Mouse (Mus musculus) stomach, postnatal 0 days (tissue): Measurements from ENCODE around the gene Naa50. TPM values are rescaled to one million over a fixed set of nuclear protein-coding genes. Genes with fewer than 3 reads are reported as not detected.

ENCODE experiments used
- ATAC-seq: fragments of 200-750 bp; cut with Nextera tagmentation; 2 replicates; pipeline ENCODE4 v1.8.0; 2017; ENCODE audit not compliant: low FRiP score, low TSS enrichment
- DNase-seq: peaks from one replicate; pipeline ENCODE4 v3.0.0-alpha.2; 2016; ENCODE audit warnings: low spot score
- H3K27ac ChIP-seq: fragments of 300-500 bp; sonication (generic); replicated peaks from 2 replicates; pipeline ENCODE4 v1.5.1; 2014; ENCODE audit warnings: mild to moderate bottlenecking, control low read depth
- H3K27me3 ChIP-seq: fragments of 300-500 bp; sonication (generic); 2 replicates; pipeline ENCODE4 v1.6.1; 2014; ENCODE audit warnings: low read length; ENCODE audit not compliant: control insufficient read depth, insufficient read depth
- H3K36me3 ChIP-seq: fragments of 300-500 bp; sonication (generic); 2 replicates; pipeline ENCODE4 v1.6.1; 2014; ENCODE audit warnings: low read length, mixed read lengths; ENCODE audit not compliant: control insufficient read depth, insufficient read depth
- H3K4me1 ChIP-seq: fragments of 300-500 bp; sonication (generic); replicated peaks from 2 replicates; pipeline ENCODE4 v1.6.1; 2014; ENCODE audit warnings: antibody characterized with exemption; ENCODE audit not compliant: control insufficient read depth, insufficient read depth
- H3K4me2 ChIP-seq: fragments of 300-500 bp; sonication (generic); replicated peaks from 2 replicates; pipeline ENCODE4 v1.6.1; 2014; ENCODE audit warnings: low read depth, mild to moderate bottlenecking, control low read depth, moderate library complexity
- H3K4me3 ChIP-seq: fragments of 300-500 bp; sonication (generic); 2 replicates; pipeline ENCODE4 v1.5.1; 2014; ENCODE audit warnings: low read depth, low read length, control low read depth
- H3K9ac ChIP-seq: fragments of 300-500 bp; sonication (generic); 2 replicates; pipeline ENCODE4 v1.6.1; 2014; ENCODE audit warnings: mild to moderate bottlenecking, low read length, control low read depth, mixed read lengths
- H3K9me3 ChIP-seq: fragments of 300-500 bp; sonication (generic); 2 replicates; pipeline ENCODE4 v1.6.1; 2016; ENCODE audit warnings: low read length; ENCODE audit not compliant: control insufficient read depth
- CTCF ChIP-seq: IDR thresholded peaks from 2 replicates; pipeline ENCODE4 v1.5.1; 2016; ENCODE audit warnings: antibody characterized with exemption, low read depth, mild to moderate bottlenecking, moderate library complexity
- EP300 ChIP-seq: optimal IDR thresholded peaks from 2 replicates; pipeline ENCODE3; 2016; ENCODE audit warnings: antibody characterized with exemption
- WGBS: fragments of 180-500 bp; shearing (Covaris S2); extraction: QIAGEN DNeasy Blood & Tissue Kit; methylation state at CpG from one replicate; pipeline ENCODE4 v1.1.7; 2014; 5-methylcytosine and 5-hydroxymethylcytosine counted together
- polyA plus RNA-seq: library from polyadenylated mRNA; unstranded; fragments of >200 nt; fragmentation: Nextera tagmentation; extraction: Ambion mirVana; gene quantifications from 2 replicates; pipeline ENCODE4 v1.2.1, GENCODE M21; 2015

The Naa50 gene
- polyA plus RNA-seq, 1 experiment from 2014 or later = 54.0 TPM

DNA sequence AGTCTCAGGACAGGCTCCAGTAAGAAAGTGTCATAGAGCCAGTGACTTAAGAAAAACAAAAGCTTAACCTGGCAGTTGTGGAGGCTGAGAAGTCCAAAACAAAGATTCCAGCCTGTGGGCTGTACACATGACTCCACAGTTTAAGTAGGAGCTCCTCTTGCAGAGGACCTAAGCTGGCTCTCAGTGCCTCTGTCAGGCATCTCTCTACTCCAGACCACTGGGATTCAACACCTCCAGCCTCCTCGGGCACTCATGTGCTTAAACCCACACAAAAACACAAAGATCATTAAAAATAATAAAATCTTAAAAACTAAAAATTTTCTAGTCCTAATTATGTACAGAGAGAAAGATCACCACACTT lies 71.4 kb downstream of the Naa50 start:
- ATAC-seq (no peak), DNase-seq (no peak)
- H3K9ac ChIP-seq = no peak overlapping the region
- no peaks in the 10 kb centered on the region for H3K4me1 ChIP-seq
- H3K36me3 ChIP-seq = peaks cover 14% of the 10 kb centered on the region
- H3K9me3 ChIP-seq = no peaks in the 10 kb centered on the region
- no peaks in the 10 kb centered on the region for H3K27me3 ChIP-seq
- TF ChIP-seq EP300 (no peak), CTCF (no peak)
- H3K4me2 ChIP-seq = no peak overlapping the region
- 94% methylated on average over 1 of the region's 1 CpGs for WGBS
- H3K4me3 ChIP-seq = no peak overlapping the region
- no peak overlapping the region for H3K27ac ChIP-seq

DNA sequence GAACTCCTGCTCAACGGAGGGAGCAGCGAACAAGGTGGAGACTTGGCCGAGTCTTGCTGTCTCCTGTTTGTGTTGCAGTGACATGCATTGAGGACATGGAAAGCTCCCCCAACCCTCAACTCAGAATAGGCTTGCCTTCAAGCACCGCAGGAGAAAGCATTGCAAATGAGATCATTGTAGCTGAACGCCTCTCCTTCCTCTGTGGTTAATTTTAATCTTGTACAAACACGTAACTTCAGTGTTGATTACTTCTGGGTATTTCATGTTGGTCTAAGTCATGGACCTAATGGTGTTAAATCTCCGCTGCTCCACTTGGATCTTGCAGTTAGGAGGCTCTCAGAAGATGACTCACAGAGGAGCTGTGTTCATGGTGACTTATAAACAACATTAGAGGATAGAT lies 73.1 kb downstream of the Naa50 start:
- ATAC-seq (no peak), DNase-seq (no peak)
- TF ChIP-seq CTCF (no peak), EP300 (no peak)
- Histone ChIP-seq H3K4me3 (no peak overlapping the region), H3K9ac (no peak overlapping the region), H3K36me3 (peaks cover 25% of the 10 kb centered on the region), H3K9me3 (no peaks in the 10 kb centered on the region), H3K4me2 (no peak overlapping the region), H3K27me3 (no peaks in the 10 kb centered on the region), H3K4me1 (no peaks in the 10 kb centered on the region), H3K27ac (no peak overlapping the region)
- WGBS = 68% methylated on average over 7 of the region's 7 CpGs

Other genes with a start within 250 kb of the Naa50 start
- 10.9 and 11.0 TPM in 2 replicates for gene Qtrt2, start 213.0 kb upstream of the Naa50 start, polyA plus RNA-seq
- gene Zdhhc23, start 160.0 kb upstream of the Naa50 start, polyA plus RNA-seq = 2.4 and 2.5 TPM in 2 replicates
- 15.8 and 16.0 TPM in 2 replicates for gene Gramd1c, start 76.5 kb upstream of the Naa50 start, polyA plus RNA-seq
- 44.6 and 47.5 TPM in 2 replicates for gene Atp6v1a, start 125 bp upstream of the Naa50 start, polyA plus RNA-seq
- 1.8 and 2.0 TPM in 2 replicates for gene Usf3, start 33.4 kb downstream of the Naa50 start, polyA plus RNA-seq
- 9.8 and 11.1 TPM in 2 replicates for gene Sidt1, start 193.4 kb downstream of the Naa50 start, polyA plus RNA-seq
- gene Spice1, start 207.3 kb downstream of the Naa50 start, polyA plus RNA-seq = 7.9 and 8.4 TPM in 2 replicates